Mouse (Mus musculus) CD4-positive naive resting alpha-beta T cell, adult 57 days (primary cell): ENCODE measurements around the gene Rpl36a. TPM values are rescaled to one million over a fixed set of nuclear protein-coding genes. Genes with fewer than 3 reads are reported as not detected.

Source experiments
- total RNA-seq: library from RNA; stranded (reverse); gene quantifications from one replicate; pipeline ENCODE4 v1.2.4, GENCODE M21; 2023

Gene Rpl36a
- total RNA-seq, result 603 TPM

DNA sequence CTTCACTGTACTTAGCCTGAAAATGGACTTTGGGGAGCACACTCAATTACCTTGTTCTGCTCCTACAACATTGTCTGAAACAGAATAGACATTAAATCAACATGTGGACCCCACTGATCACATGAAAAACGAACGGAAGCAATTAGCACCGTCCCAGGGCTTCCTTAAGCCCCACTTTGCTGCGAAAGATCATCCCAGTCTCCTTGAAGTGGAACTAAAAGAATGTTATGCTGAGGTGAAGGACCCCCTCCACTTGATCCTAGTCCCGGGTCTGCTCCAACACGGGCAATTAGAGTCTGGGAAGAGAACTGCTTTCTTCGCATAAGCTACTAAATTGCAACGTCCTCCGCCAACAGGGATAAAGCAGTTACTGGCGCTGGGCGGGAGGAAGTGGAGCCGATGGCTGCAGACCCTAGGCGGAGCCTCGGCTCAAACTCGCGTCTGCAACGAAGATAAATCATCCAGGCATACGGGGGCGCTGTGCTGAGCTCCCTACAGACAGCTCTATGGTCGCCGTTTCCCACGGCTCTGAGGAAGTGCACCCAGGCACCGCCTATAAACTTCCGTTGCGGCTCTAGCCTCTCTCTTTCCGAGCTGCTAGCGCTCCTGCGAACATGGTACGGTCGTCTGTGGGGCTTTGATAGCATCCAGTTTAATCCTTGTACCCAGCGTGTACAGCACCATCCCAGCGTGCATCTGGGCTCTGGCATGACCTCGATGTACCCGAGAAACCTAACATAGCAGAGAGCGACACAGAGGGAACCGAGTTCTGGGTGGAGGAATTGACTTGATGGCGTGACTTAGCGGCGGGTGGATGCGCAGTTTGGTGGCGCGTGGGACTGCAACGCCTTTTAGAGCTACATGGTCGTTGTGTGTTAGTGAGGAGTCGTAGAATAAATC lies at the start of gene Rpl36a:
Rpl36a (plus strand) TSS at position 552 of the 900 bp plus-strand sequence.

DNA sequence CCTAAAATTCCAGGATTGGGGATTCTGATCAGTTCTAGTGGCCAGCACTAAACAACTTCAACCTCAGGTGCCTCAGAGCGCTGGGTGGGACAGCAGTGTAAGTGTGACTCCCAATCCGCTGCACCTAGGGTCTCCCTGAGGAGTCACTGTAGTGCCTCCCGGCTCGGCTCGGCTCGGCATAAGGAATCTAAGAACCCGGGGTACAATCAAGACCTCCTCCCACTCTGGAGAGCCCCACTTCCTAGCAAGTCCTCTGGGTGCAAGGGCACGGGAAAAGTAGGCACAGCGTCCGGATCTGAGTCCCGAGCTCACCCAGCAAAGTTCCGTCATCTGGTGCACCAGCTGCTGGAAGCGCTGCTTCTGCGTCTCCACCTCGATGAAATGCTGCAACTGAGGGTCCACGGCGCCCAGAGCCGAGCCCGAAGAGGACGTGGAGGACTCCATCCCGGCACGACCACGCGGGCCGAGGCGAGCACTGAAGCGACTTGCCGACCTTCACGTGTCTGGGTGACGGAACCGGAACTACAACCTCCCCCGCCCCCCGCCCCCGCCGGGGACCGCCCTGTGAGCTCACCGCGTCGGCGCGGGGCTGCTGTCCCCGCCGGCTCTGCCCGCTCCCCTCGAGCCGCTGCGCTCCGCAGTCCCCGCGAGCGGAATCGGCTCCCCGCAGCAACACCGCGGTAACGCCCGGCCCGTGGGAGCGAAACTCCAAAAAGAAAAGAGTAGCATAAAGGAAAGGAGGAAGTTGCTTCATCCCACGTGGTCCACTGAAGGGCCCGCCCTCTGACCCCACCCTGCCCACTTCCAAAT lies 44.1 kb upstream of the Rpl36a start, which contains the start of gene Timm8a1:
Timm8a1 (minus strand) TSS at position 721 of the 810 bp plus-strand sequence.

DNA sequence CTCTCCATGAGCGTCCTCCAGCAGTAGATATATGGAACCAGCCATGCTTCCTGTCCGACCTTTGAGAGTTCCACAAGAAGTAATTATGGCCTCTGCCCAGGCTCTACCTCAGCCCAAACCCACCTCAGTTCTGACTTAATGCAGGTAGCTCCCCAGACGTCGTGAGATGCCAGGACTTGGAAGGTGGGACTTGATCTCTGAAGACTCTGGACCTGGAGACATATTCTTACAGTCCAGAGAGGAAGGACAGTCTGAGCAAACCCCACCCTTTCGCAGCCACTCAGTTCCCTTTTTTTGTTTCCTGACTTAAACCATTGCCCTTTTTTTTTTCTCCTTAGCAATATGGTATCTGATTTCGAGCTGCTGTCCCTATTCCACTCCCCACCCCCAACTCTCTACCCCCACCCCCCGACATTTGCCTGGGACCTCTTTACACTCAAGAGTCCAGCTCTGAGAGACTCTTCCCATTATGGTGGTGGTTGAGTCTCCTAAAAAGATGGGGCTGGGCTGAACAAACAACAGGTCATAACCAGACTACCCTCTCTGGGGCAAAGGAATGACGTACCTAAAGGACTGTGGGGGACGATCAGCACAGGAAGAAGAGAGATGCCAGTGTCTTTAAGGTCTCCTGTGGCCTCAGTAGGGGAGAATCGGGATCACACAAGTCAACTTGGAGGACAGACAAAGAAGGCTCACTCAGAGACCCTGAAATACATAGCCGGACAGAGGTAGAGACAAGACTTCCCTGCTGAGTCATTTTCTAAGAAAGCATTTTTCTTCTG lies 2.4 kb upstream of the Rpl36a start, which contains the start of gene Btk:
Btk (minus strand) TSS at position 683 of the 782 bp plus-strand sequence.

GRCm38 (mm10) chrX:134600659-134601379 lies 15.4 kb downstream of the Rpl36a start, which contains the start of the genes Gla and Hnrnph2:
TSS of gene Gla (minus strand) at chrX:134601125.
TSS of gene Hnrnph2 (plus strand) at chrX:134601179.

Other genes with a start within 250 kb of the Rpl36a start
- gene Drp2, start 181.1 kb upstream of the Rpl36a start, total RNA-seq, result not detected
- not detected for gene Taf7l, start 109.2 kb upstream of the Rpl36a start, total RNA-seq
- gene Timm8a1, start 43.8 kb upstream of the Rpl36a start, total RNA-seq, result 20.1 TPM
- 5.3 TPM for gene Btk, start 2.1 kb upstream of the Rpl36a start, total RNA-seq
- 17.1 TPM for gene Gla, start 15.5 kb downstream of the Rpl36a start, total RNA-seq
- 118 TPM for gene Hnrnph2, start 15.5 kb downstream of the Rpl36a start, total RNA-seq
- gene Armcx4, start 100.9 kb downstream of the Rpl36a start, total RNA-seq, result 3.7 TPM
- 6.2 TPM for gene Armcx1, start 132.3 kb downstream of the Rpl36a start, total RNA-seq
- gene Armcx6, start 165.8 kb downstream of the Rpl36a start, total RNA-seq, result 3.7 TPM
- 10.1 TPM for gene Armcx3, start 170.9 kb downstream of the Rpl36a start, total RNA-seq
- gene Armcx2, start 223.6 kb downstream of the Rpl36a start, total RNA-seq, result 21.3 TPM